Mouse (Mus musculus) NIH3T3 (cell line): ENCODE results near the gene Gm8922.
"Not testable (repeated sequence)": the region's sequence is repeated elsewhere in the genome, so short reads cannot be mapped to it uniquely, and the experiment has no call there.

Experiments used
- DNase-seq: peaks from one replicate; pipeline ENCODE4 v3.0.0-alpha.2; 2012; ENCODE audit warnings: low read depth

Gm8922 gene

GRCm38 (mm10) chr5:11681659-11682058 lies at the start of gene Gm8922:
Gene Gm8922, plus strand, starts transcription at chr5:11681959.
- DNase-seq, result not testable (repeated sequence)
